Mouse (Mus musculus) naive thymus-derived CD4-positive, alpha-beta T cell, adult 2 months (primary cell): ENCODE data around the gene Nanog.
"Not testable (repeated sequence)": the region's sequence is repeated elsewhere in the genome, so short reads cannot be mapped to it uniquely, and the experiment has no call there.

Experiments
- DNase-seq: peaks from one replicate; pipeline ENCODE4 v3.0.0-alpha.2; 2011; ENCODE audit warnings: low read depth

Nanog gene

DNA sequence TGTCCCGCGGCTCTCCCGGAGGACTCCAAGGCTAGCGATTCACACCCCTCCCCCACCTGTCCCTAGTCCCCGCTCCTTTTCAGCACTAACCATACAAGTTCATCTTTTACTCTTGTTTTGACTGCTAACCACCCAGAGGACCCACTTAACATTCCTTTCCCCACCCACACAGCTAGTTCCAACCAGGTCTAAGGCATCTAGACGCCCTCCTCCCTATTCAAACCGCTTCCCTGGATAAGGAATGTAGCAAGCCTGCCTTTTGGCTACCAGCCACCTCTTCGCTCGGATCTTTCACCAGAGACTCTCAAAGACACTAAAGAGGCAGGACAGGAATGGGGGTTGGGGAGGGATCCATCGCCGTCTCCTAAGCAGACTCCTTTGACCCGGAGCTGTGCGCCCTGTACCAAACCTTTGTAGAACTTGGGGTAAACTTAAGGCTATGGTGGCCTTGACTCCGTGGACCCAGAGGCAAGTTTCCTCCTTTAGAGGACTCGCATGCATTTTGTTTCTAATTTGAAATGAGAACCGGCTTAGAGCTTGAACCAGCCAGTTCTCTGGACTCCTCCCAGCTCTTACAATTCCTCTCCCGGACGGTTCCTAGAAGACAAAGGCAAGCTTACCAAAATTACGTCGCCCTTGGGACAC lies 4.7 kb upstream of the Nanog start:
- no peak for DNase-seq

DNA sequence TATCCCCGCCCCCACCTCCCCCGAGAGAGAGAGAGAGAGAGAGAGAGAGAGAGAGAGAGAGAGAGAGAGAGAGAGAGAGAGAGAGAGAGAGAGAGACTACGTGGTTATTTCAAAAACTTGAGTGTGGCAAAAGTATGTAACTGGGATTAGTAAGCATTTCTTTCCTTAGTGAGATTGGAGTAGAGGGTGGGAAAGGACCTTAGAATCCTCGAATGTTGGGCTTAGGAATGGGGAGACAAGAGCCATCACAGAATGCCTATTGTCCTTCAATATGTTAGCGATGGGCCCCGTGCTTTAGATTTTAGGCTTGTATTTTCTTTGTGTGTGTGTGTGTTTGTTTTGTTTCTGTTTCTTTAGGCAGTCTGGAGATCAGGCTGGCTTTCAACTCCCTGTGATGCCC lies 4.0 kb upstream of the Nanog start:
- DNase-seq = no peak

DNA sequence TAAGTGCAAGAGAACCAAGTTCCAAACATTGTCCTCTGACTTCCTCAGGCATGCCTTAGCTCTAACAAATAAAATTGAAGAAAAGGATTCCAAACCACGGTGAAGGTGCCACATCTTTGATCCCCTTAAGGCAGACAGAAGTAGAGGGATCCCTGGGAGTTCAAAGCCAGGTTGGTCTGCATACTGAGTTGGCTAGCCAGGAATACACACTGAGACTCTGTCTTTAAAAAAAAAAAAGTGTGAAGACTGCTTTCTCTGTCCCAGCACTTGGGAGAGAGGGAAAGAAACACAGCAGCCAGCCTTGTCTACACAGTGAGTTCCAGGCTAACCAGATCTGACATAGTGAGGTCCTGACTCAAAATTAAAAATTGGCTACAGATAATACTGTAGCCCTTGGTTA lies 3.6 kb upstream of the Nanog start:
- DNase-seq = no peak

DNA sequence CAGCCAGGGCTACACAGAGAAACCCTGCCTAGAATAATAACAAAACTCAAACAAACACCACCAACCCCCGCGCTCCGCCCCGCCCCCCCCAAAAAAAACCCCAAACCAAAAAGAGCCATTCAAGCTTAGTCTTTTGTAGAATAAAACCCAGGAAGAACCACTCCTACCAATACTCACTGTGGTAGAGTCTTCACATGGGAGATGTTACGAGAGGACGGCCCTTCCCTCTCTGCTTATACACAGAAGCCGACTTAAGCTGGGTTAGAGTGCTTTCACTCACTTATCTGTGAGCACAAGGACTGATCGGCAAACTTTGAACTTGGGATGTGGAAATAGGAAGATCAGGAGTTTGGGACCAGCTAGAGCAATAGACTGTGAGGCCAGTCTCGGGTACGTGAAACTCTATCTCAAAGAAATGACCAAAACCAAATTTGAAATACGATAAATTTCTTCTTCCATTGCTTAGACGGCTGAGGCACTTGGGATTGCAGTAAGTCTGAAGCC lies 900 bp upstream of the Nanog start:
- no peak for DNase-seq

DNA sequence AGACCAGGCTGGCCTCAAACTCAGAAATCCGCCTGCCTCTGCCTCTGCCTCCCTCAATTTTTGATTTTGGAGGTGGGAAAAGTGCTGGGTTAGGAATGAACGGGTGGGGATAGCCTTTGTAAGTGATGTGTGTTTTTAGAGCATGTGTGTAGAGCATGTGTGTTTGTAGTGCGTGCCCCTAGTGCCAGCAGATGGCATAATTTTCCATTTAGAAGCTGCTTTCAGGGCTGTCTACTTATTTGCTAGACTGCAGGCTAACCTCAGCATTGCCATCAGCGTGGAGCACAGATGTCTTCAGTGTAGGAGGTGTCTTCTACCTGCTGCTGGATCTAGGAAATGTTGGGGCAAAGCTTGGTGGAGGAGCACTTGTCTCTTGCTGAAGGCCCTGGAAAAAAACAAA lies 1.5 kb downstream of the Nanog start:
- no peak for DNase-seq

DNA sequence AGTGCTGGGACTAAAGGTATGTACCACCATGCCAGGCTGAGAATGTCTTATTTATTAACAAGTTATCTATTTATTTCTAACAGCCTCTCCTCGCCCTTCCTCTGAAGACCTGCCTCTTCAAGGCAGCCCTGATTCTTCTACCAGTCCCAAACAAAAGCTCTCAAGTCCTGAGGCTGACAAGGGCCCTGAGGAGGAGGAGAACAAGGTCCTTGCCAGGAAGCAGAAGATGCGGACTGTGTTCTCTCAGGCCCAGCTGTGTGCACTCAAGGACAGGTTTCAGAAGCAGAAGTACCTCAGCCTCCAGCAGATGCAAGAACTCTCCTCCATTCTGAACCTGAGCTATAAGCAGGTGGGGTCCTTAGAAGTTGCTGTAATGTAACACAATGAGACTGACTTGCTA lies 4.2 kb downstream of the Nanog start:
- no peak for DNase-seq

DNA sequence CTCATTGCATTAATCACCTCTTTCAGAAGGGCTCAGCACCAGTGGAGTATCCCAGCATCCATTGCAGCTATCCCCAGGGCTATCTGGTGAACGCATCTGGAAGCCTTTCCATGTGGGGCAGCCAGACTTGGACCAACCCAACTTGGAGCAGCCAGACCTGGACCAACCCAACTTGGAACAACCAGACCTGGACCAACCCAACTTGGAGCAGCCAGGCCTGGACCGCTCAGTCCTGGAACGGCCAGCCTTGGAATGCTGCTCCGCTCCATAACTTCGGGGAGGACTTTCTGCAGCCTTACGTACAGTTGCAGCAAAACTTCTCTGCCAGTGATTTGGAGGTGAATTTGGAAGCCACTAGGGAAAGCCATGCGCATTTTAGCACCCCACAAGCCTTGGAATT lies 5.8 kb downstream of the Nanog start:
- not testable (repeated sequence) for DNase-seq

DNA sequence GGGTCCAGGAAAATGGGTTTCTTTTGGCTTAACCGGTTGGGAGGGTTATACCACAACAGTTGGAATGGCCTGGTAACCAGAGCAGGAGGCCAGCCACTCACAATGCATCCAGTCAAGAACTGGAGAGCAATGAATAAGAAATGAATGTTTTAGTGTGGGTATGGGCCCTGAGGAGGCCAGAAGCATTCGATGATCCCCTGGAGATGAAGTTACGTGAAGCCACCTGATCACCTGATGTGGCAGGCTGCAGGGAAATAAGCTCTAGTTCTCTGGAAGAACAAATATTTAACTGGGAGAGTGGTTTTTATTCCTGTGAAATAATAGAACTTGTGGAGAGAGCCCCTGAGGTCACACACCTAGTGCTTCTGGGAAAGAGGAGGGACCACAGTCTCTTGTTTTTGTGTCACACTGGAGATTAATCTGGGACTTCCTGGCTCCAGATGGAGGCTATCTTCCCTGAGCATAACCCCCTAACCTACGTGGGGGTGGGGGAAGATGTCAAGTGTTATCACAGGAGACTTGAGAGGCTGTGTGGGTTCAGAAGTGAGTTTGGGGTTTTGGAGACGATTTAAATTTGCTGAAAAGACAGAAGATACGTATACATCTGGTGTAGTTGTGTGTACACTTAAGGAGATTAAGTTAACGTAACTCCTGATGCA lies 7.5 kb downstream of the Nanog start:
- DNase-seq = no peak

DNA sequence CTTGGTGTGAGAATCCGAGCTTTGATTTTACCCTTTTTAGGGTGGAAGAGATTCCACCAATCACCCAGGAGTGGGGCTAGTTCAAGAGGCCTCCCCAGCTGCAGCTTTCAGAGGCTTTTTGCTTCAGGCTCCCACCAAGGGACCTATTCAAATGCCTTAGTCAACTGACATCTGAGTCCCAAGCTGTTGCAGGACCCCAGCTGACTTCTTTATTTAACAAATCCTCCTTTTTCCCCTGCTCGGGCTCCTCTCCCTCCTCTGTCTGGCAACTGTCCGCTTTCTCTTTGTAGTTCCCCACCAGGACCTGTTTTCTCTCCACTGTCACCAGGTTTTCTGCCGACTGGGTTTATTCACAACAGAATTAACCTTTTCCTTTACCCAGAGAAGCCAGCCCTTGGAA lies 8.6 kb downstream of the Nanog start:
- DNase-seq = no peak

DNA sequence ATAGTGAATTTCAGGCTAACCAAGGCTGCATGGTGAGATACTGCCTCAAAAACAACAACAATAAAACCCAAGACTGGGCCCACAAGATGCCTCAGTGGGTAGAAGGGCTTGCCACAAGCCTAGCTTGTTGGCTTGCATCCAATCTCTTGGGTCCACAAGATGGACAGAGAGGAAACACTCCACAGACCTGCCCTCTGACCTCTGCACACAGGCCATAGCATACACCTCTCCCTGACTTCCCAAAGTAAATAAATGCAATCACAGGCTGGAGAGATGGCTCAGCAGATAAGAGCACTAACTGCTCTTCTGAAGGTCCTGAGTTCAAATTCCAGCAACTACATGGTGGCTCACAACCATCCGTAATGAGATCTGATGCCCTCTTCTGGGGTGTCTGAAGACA lies 10.9 kb downstream of the Nanog start:
- not testable (repeated sequence) for DNase-seq

DNA sequence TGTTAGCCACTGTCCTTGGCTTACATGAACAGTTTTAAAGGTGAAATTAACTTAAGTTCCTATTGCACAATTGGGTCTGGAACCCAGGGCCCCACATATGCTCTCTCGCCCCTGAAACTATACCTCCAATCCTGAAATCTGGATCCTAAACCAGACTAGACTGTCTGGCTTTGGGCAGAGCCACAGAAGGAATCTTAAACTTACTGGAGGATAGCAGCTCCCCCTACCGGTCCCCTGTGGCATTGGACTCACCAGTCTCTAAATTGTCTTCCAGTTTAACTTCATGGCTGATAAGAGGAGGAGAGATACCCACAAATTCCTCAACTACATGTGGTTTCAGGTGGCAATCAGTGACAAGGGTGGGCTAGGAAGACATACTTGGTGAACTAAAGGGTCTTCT lies 12.7 kb downstream of the Nanog start:
- DNase-seq = peak; percentile 73

DNA sequence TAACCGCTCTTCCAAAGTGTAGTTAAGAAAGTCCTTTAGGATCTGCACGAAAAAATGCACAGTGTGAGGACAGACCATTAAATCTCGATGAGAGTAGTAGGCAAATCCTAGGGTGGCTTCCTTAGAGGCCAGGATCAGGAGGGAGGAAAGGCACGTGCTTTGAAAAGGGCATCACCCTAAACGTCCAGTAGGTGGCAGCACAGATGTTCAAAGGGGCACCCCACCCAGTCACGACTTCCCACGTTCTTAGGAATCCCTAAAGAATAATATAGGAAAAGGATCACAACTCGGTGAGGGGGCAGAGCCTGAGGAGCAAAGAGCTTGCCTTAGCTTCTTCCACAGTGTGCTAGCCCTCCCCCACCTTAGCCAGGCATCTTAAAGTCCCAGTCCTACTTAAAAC lies 32.7 kb downstream of the Nanog start:
- peak; percentile 77 for DNase-seq

DNA sequence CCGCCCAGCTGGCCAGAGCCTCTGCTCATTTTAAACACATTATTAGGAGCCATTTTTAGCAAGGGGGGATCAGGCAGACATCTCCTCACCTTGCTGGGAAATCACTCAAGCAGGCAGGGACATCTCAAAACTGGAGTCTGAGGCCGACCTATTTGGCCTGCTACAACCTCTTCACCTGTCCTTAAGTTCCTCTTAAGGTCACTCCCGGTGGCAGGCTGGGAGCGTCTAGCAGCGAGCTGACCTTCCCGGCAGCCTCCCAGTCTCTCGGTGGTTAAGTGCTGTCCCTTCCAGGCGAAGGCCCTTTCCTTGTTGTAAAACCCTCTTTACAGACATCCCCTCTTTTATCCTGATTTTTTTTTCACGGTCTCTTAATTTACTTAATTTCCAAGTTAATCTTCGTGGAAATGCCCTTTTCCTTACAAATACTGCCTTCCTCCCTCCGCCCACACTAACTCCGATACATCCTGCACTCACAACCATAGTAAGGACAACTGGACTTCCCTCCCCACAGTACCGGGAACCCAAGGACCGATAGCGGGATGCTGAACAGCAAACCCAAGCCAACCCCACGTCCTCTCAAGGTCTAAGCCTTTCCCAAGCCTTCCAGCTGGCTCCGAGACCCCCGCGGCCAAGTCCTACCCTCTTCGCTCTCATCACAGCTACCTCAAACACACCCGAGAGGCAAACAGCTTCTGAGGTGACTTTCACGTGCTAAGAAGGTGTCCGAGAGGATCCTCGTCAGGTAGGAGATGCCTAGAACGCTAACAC lies 34.4 kb downstream of the Nanog start:
- DNase-seq = no peak

DNA sequence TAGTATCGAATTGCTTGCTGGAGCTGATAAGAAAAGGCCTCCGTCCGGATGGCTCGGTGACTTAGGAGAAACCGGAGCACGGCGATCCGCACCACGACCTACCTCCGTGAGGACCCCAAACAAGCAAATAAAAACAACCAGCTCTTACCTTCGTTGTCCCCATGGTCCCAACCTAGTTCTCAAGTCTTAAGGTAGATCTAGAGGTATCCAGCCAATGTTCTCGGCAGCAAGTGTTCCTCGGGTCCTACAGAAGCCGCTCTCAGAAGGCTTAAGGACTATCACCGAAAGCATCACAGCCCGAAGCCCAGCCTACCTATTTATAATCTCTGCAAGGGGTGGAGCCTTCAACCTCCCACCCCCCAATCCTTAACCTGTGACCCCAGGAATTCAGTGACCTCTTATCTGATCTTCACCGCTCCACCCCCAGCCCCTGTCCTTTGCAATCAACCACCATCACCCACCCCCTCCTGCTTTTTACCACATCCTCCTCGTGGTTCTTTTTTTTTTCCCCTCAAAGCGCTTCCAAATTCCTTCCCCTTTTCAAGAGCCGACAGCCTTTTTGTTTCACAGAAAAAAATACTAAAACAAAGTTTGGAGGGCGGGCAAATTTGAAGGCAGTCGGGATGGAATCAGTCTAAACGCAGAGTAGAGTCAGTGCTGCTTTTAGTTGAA lies 35.1 kb downstream of the Nanog start:
- peak; percentile 80 for DNase-seq

DNA sequence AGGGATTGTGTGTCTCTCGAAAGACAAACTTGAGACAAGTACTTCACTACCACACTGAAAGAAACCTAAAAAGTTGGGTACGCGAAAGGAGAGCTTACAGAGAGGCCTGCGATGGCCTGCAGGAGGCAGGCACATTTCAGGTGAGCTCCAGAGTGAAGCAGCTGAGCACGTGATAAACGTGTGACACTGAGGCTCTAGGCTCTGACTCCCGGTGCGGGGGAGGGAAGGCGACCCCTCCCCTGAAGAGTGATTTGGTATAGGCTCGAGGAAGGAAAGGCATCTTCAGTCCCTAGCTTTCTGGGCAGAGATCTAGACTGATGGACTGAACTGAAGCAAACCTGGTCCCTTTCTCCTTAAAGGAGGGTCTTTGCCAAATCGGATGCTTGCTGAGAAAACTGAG lies 36.1 kb downstream of the Nanog start:
- peak; percentile 64 for DNase-seq

DNA sequence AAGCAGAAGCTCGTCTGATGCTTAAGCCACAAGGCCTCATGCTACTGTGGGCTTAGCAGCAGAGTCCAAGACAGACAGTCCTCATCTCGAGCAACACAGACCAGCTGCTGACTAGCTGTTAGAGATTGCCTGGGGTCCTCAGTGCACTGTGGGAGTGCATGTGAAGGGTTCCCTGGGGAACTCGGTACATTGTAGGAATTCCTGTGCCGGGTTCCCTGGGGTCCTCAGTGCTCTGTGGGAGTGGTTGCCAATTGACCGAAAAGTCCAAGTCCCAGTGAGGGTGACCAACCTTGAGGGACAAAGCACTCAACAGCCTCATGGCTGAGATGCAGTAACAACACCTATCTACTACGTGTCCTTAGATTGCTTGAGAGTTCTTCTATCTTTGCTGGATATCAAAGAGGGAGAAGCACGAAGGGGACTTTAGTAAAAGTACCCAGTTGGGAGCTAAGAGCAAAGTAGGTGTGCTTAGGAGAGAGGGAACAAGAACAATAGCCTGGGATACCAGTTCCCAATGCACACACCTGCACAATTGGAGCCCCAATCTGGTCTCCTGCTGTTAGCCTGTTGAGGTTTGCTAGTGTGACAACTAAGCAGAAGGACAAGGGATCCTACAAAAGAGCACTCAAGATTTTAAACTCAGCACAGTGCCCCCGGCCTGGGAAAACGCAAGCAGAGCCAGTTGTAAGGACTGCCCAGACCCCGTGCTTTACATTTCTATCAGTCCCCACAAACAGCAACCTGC lies 37.4 kb downstream of the Nanog start:
- DNase-seq = no peak

DNA sequence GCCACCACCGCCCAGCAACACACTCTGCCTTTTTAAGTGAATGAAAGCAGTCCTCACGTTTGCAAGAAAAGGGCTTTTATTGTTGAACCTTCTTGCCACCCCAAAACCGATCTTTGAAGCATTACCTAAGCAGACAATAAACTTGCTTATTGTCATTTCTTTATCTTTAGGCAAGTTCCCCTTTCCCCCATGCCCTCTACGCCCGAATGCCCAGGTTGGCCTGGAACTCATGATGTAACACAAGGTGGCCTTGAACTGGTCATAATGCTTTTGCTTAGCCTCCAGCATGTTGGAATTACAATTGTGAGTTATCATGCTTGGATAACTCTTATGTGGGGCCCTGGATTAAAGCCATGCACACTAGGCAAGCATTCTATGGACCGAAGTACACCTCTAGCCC lies 43.3 kb downstream of the Nanog start:
- no peak for DNase-seq

DNA sequence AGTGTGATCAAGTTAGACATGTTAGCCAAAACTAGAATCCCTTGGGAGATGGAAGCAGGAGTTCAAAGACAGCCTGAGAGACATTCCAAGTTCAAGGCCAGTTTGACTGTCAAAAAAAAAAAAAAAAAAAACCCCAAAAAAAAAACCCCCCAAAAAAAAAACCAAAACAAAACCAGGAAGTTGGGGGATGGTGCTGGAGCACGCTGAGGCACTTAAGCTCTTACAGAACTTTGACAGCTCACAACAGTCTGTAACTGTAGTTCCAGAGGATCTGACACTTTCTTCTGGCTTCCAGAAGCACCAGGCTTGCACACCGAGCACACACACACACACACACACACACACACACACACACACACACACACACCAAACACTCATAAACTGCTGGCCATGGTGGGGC lies 48.6 kb downstream of the Nanog start:
- DNase-seq = peak; percentile 51

DNA sequence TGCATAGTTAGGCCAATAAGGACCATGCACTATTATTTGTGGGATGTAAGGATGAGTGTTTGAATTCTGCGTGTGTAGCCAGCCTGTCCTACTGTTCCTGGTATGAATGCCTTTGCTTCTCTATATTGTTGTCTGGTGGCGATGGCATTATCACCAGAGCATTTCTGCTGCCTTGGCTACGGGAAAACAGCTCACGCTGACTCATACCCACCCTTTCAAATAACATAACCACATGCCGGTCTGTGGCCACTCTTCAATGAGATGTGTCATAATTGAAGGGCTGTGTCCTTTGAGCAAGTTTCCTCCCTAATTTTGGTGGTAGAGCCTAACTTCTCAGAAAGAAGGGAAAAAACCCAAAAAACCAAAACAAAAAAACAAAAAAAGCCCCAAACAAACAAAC lies 51.4 kb downstream of the Nanog start:
- no peak for DNase-seq

DNA sequence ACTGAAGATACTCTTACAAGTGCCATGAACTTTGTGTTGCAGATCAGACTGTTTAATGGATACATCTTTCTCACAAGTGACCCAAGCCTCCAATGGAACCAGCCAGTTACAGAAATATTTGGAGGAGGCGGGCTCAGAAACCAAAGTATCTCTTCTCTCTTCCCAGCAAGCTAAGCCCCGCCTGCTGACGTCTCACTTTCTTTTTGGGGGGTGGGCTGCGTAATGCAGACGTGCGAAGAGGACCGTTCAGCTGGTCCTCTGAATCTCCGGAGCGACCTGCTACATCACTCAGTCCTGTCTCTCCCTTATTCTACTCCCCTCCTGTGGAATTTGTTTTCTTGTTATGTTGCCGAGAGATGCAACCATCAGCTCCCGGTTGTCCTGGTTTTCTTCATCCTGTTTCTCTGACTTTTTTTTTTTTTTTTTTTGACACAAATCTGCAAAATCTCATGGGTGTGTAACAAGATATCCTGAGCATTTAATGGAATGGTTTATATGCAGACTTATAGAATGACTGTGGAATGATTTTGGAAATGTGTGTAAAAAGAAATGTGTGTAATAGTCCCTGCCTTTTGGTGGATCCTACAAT lies 53.8 kb downstream of the Nanog start:
- DNase-seq = peak; percentile 67

DNA sequence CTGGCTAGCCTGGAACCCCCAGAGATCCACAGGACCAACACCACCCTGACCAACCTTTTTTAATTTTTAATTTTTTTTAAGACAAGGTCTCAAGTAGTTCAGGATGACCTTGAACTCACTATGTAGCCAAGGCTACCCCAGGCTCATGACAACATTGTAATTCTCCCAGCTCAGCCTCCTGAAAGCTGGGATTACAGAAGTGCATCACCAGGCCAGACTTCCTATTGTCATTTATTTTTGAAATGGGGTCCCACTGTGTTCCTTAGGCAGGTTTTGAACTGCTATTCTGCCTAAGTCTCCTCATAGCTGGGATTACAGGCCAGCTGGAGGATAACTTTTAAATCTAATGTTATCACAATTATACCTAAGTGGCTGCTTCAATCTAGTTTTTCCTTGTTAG lies 54.6 kb downstream of the Nanog start:
- DNase-seq = no peak

DNA sequence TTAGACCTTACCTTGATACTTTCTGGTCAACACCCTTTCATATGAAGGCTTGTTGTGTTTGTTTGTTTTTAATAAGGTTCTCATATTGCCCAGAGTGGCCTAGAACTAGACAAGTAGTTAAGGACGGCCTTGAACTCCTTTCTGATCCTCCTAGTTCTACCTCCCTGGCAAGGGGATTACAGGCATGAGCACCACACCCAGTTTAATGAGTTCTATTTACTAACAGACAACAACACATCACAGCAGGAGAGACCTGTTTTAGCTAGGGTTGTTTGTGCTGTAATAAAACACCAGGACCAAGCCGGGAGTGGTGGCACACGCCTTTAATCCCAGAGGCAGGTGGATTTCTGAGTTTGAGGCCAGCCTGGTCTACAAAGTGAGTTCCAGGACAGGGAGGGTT lies 55.2 kb downstream of the Nanog start:
- DNase-seq = no peak
